8 mouse cellular contexts compared by ENCODE assay signal in genomic region chr14:25805871-25806270, GRCm38 (mm10). TPM values are rescaled to one million over a fixed set of nuclear protein-coding genes. Genes with fewer than 3 reads are reported as not detected.
A peak's percentile ranks its signal among the peaks of the same experiment; 100 is the strongest.
DNase-seq lines count a peak whose midpoint lies in the region; ATAC-seq lines count a peak whose summit lies in the region.

No protein-coding gene starts in this region.

- H3K4me3 ChIP-seq in heart, embryonic 10.5 days = no peak overlapping the region
- H3K4me3 ChIP-seq in kidney, embryonic 16.5 days (ENCODE audit: low read length) = no peak overlapping the region

- peak; percentile 97 for DNase-seq in heart, adult 11 months
- DNase-seq in heart, embryonic 10.5 days (ENCODE audit: low spot score) = no peak
- DNase-seq in MN1 (ENCODE audit: low spot score) = peak; percentile 53
- peak; percentile 54 for DNase-seq in fibroblast of lung, adult 2 months (ENCODE audit: low read depth)
- DNase-seq in retina, embryonic 14.5 days (ENCODE audit: low spot score) = peak; percentile 54
- no peak for DNase-seq in spleen, adult 18-20 months

- H3K4me2 ChIP-seq in kidney, embryonic 16.5 days (replicated peaks; ENCODE audit: low read depth, low read length) = no peak overlapping the region

- no peaks in the 10 kb centered on the region for H3K9me3 ChIP-seq in heart, embryonic 10.5 days
- no peaks in the 10 kb centered on the region for H3K9me3 ChIP-seq in kidney, embryonic 16.5 days (ENCODE audit: low read length)

- H3K4me1 ChIP-seq in heart, embryonic 10.5 days = peaks cover 14% of the 10 kb centered on the region; the same call in 1 of the 2 replicates
- peaks cover 25% of the 10 kb centered on the region for H3K4me1 ChIP-seq in kidney, embryonic 16.5 days (ENCODE audit: insufficient read depth, low read length)

- WGBS in heart, embryonic 10.5 days = 68% methylated on average over 7 of the region's 7 CpGs
- WGBS in kidney, embryonic 16.5 days = 40% methylated on average over 7 of the region's 7 CpGs

- H3K9ac ChIP-seq in kidney, embryonic 16.5 days (replicated peaks; ENCODE audit: low read length) = no peak overlapping the region

- no peaks in the 10 kb centered on the region for H3K36me3 ChIP-seq in heart, embryonic 10.5 days
- H3K36me3 ChIP-seq in kidney, embryonic 16.5 days (ENCODE audit: insufficient read depth, low read length) = no peaks in the 10 kb centered on the region

- ATAC-seq in kidney, embryonic 16.5 days (ENCODE audit: low FRiP score, low TSS enrichment) = peak; percentile 56; the same call in 1 of the 2 replicates
- no peak for ATAC-seq in inflammation-experienced regulatory T-cells, adult 6 months

- no peaks in the 10 kb centered on the region for H3K27me3 ChIP-seq in heart, embryonic 10.5 days (ENCODE audit: insufficient read depth, poor library complexity, severe bottlenecking)
- no peaks in the 10 kb centered on the region for H3K27me3 ChIP-seq in kidney, embryonic 16.5 days (ENCODE audit: insufficient read depth, low read length)

- no peak overlapping the region for H3K27ac ChIP-seq in heart, embryonic 10.5 days
- H3K27ac ChIP-seq in kidney, embryonic 16.5 days (ENCODE audit: low read length) = peak overlapping the region; percentile 43; the same call in 1 of the 2 replicates

RNA-seq across cellular contexts. Expression of gene Anxa11, which starts 36.1 kb away (rescaled TPM):
- polyA plus RNA-seq in heart, embryonic 10.5 days (2016; fragmentation: Nextera tagmentation; extraction: Ambion mirVana) = 10.9 and 17.7 TPM in 2 replicates
- 65.8 and 67.9 TPM in 2 replicates for polyA plus RNA-seq in kidney, embryonic 16.5 days (2015; fragmentation: Nextera tagmentation; extraction: Ambion mirVana)
- 10 to 100 TPM; 55.1 to 93.1 (median 65.4) TPM for polyA plus RNA-seq in inflammation-experienced regulatory T-cells, adult 6 months (2017; shearing (Covaris generic))

RNA-seq across cellular contexts. Expression of gene Zcchc24, which starts 37.0 kb away (rescaled TPM):
- polyA plus RNA-seq in heart, embryonic 10.5 days (2016; fragmentation: Nextera tagmentation; extraction: Ambion mirVana) = 15.2 and 16.9 TPM in 2 replicates
- 12.2 and 17.3 TPM in 2 replicates for polyA plus RNA-seq in kidney, embryonic 16.5 days (2015; fragmentation: Nextera tagmentation; extraction: Ambion mirVana)
- under 1 TPM; 0.11 to 0.28 (median 0.23) TPM for polyA plus RNA-seq in inflammation-experienced regulatory T-cells, adult 6 months (2017; shearing (Covaris generic))

Comparison
In these comparisons a context has a peak if more than half of its experiments do, and no peak if none do; other contexts are left out.
1. DNase-seq: peak in heart, adult 11 months (single experiment), MN1 (single experiment), fibroblast of lung, adult 2 months (single experiment) and retina, embryonic 14.5 days (single experiment); none in heart, embryonic 10.5 days (single experiment) and spleen, adult 18-20 months (0 of 2).
2. RNA of gene Zcchc24, which starts 37.0 kb away (polyA plus RNA-seq): 12.2 to 17.3 TPM in kidney, embryonic 16.5 days and 15.2 to 16.9 TPM in heart, embryonic 10.5 days; 0.11 to 0.28 TPM in inflammation-experienced regulatory T-cells, adult 6 months; every median in the first group is over 10 times any median in the second.